Mouse (Mus musculus) central nervous system, embryonic 18 days (tissue): ENCODE data around the gene Olfr1155. TPM values are rescaled to one million over a fixed set of nuclear protein-coding genes. Genes with fewer than 3 reads are reported as not detected.

Experiments used
- polyA plus RNA-seq: library from polyadenylated mRNA; depleted of rRNA; stranded (reverse); fragments of >200 nt; gene quantifications from 2 replicates; pipeline ENCODE4 v1.2.3, GENCODE M21; 2012; rRNA removed

Gene Olfr1155
- not detected in 2 replicates for polyA plus RNA-seq

GRCm38 (mm10) chr2:87945037-87945436 is at the start of gene Olfr1155:
Gene Olfr1155 (minus strand): TSS chr2:87945137.

GRCm38 (mm10) chr2:87989813-87990212 is 44.9 kb upstream of the Olfr1155 start, which contains the start of gene Olfr1158:
Gene Olfr1158 (plus strand): TSS chr2:87990113.

GRCm38 (mm10) chr2:87974563-87974962 is 29.6 kb upstream of the Olfr1155 start, which contains the start of gene Olfr74:
Gene Olfr74 (minus strand): TSS chr2:87974663.

GRCm38 (mm10) chr2:87968199-87968598 is 23.3 kb upstream of the Olfr1155 start, which contains the start of gene Olfr1157:
Gene Olfr1157 (minus strand): TSS chr2:87968299.

GRCm38 (mm10) chr2:87953000-87953399 is 8.1 kb upstream of the Olfr1155 start, which contains the start of gene Olfr1156:
Gene Olfr1156 (minus strand): TSS chr2:87953100.

GRCm38 (mm10) chr2:87905066-87905465 is 39.9 kb downstream of the Olfr1155 start, which contains the start of gene Olfr1154:
Gene Olfr1154 (minus strand): TSS chr2:87905166.

GRCm38 (mm10) chr2:87894662-87895061 is 50.3 kb downstream of the Olfr1155 start, which contains the start of gene Olfr1153:
Gene Olfr1153 (plus strand): TSS chr2:87894962.

Other genes starting within 250 kb of the Olfr1155 start
- not detected in 2 replicates for gene Olfr1137, start 232.0 kb downstream of the Olfr1155 start, polyA plus RNA-seq
- not detected in 2 replicates for gene Olfr1138, start 205.2 kb downstream of the Olfr1155 start, polyA plus RNA-seq
- 0.11 TPM in 1 of 2 replicates, not detected in the other for gene Olfr1140, start 201.4 kb downstream of the Olfr1155 start, polyA plus RNA-seq
- not detected in 2 replicates for gene Olfr1141, start 191.1 kb downstream of the Olfr1155 start, polyA plus RNA-seq
- not detected in 2 replicates for gene Olfr152, start 165.7 kb downstream of the Olfr1155 start, polyA plus RNA-seq
- gene Olfr1143, start 144.5 kb downstream of the Olfr1155 start, polyA plus RNA-seq: not detected in 2 replicates
- not detected in 2 replicates for gene Olfr1145, start 135.3 kb downstream of the Olfr1155 start, polyA plus RNA-seq
- not detected in 2 replicates for gene Olfr1148, start 114.6 kb downstream of the Olfr1155 start, polyA plus RNA-seq
- not detected in 2 replicates for gene Olfr1150-ps1, start 101.1 kb downstream of the Olfr1155 start, polyA plus RNA-seq
- not detected in 2 replicates for gene Olfr1151, start 89.3 kb downstream of the Olfr1155 start, polyA plus RNA-seq
- gene Olfr1152, start 78.6 kb downstream of the Olfr1155 start, polyA plus RNA-seq: not detected in 2 replicates
- gene Olfr1153, start 50.2 kb downstream of the Olfr1155 start, polyA plus RNA-seq: not detected in 2 replicates
- gene Olfr1154, start 40.0 kb downstream of the Olfr1155 start, polyA plus RNA-seq: not detected in 2 replicates
- not detected in 2 replicates for gene Olfr1156, start 8.0 kb upstream of the Olfr1155 start, polyA plus RNA-seq
- gene Olfr1157, start 23.2 kb upstream of the Olfr1155 start, polyA plus RNA-seq: not detected in 2 replicates
- not detected in 2 replicates for gene Olfr74, start 29.5 kb upstream of the Olfr1155 start, polyA plus RNA-seq
- gene Olfr1158, start 45.0 kb upstream of the Olfr1155 start, polyA plus RNA-seq: not detected in 2 replicates
- not detected in 2 replicates for gene Olfr1160, start 63.1 kb upstream of the Olfr1155 start, polyA plus RNA-seq
- gene Olfr1161, start 77.6 kb upstream of the Olfr1155 start, polyA plus RNA-seq: not detected in 2 replicates
- not detected in 2 replicates for gene Olfr73, start 92.6 kb upstream of the Olfr1155 start, polyA plus RNA-seq
- not detected in 2 replicates for gene Olfr1162, start 106.0 kb upstream of the Olfr1155 start, polyA plus RNA-seq
- gene Olfr1163, start 126.7 kb upstream of the Olfr1155 start, polyA plus RNA-seq: not detected in 2 replicates
- not detected in 2 replicates for gene Olfr1164, start 148.8 kb upstream of the Olfr1155 start, polyA plus RNA-seq
- not detected in 2 replicates for gene Olfr1166, start 183.1 kb upstream of the Olfr1155 start, polyA plus RNA-seq
- not detected in 2 replicates for gene Olfr1167, start 210.1 kb upstream of the Olfr1155 start, polyA plus RNA-seq
- not detected in 2 replicates for gene Olfr1168, start 236.7 kb upstream of the Olfr1155 start, polyA plus RNA-seq